Mouse (Mus musculus) CH12.LX (cell line): ENCODE data around the gene Kif6. TPM values are rescaled to one million over a fixed set of nuclear protein-coding genes. Genes with fewer than 3 reads are reported as not detected.

Experiments used
- DNase-seq: peaks from one replicate; pipeline ENCODE4 v3.0.0-alpha.2; 2013; ENCODE audit errors: extremely low read depth
- H3K27ac ChIP-seq: 2 replicates; pipeline ENCODE4 v1.5.1; 2012; ENCODE audit warnings: low read depth, mild to moderate bottlenecking, control low read depth, moderate library complexity; ENCODE audit not compliant: insufficient read depth
- H3K27me3 ChIP-seq: replicated peaks from 2 replicates; pipeline ENCODE3; 2012; ENCODE audit warnings: inconsistent platforms
- H3K36me3 ChIP-seq, 2 experiments: replicated peaks in 1 of 2; 2 replicates each; pipeline versions ENCODE3 to v1.6.1; 2012; ENCODE audit warnings: inconsistent platforms in 1 of 2, low read length in 1 of 2, mild to moderate bottlenecking in 1 of 2, mixed read lengths in 1 of 2, moderate library complexity in 1 of 2; ENCODE audit not compliant: control insufficient read depth in 1 of 2, insufficient read depth in 1 of 2
- H3K4me1 ChIP-seq, 2 experiments: 2 replicates each; pipeline ENCODE4 v1.6.1; 2012; ENCODE audit warnings: inconsistent platforms in 1 of 2, moderate library complexity in 1 of 2; ENCODE audit not compliant: insufficient read depth in 2 of 2, control insufficient read depth in 1 of 2
- H3K4me2 ChIP-seq: 2 replicates; pipeline ENCODE4 v1.6.1; 2012; ENCODE audit warnings: low read depth, mild to moderate bottlenecking, control low read depth; ENCODE audit not compliant: poor library complexity, insufficient read depth, severe bottlenecking
- H3K4me3 ChIP-seq, 3 experiments: fragments of 150-350 bp in 1 of 3; sonication (generic) in 1 of 3; replicated peaks in 1 of 3; 2 replicates each; pipeline versions ENCODE3 to v1.5.1; 2011 to 2012; ENCODE audit warnings: low read depth in 2 of 3, low read length in 2 of 3, mild to moderate bottlenecking in 2 of 3, moderate library complexity in 2 of 3, control low read depth in 1 of 3, improper control_type of control experiment in 1 of 3, inconsistent platforms in 1 of 3, mixed read lengths in 1 of 3; ENCODE audit not compliant: poor library complexity in 1 of 3
- H3K79me2 ChIP-seq: replicated peaks from 2 replicates; pipeline ENCODE4 v1.6.1; 2012; ENCODE audit warnings: mild to moderate bottlenecking, moderate library complexity; ENCODE audit not compliant: control insufficient read depth, poor library complexity, insufficient read depth, severe bottlenecking; ENCODE audit errors: extremely low read depth
- H3K9ac ChIP-seq: 2 replicates; pipeline ENCODE4 v1.6.1; 2012; ENCODE audit warnings: low read depth, mild to moderate bottlenecking, control low read depth, moderate library complexity; ENCODE audit not compliant: insufficient read depth
- H3K9me3 ChIP-seq: replicated peaks from 2 replicates; pipeline ENCODE3; 2012; ENCODE audit warnings: low read length, inconsistent platforms, mixed read lengths
- BHLHE40 ChIP-seq: IDR thresholded peaks from 2 replicates; pipeline ENCODE4 v1.6.1; 2011; ENCODE audit warnings: mild to moderate bottlenecking, low read depth, low read length, improper control_type of control experiment
- CHD2 ChIP-seq: IDR thresholded peaks from 2 replicates; pipeline ENCODE4 v1.6.1; 2011; ENCODE audit warnings: low read length, improper control_type of control experiment
- E2F4 ChIP-seq: IDR thresholded peaks from 2 replicates; pipeline ENCODE4 v1.6.1; 2011; ENCODE audit warnings: low read depth, low read length, improper control_type of control experiment; ENCODE audit not compliant: insufficient replicate concordance
- ELF1 ChIP-seq: IDR thresholded peaks from 2 replicates; pipeline ENCODE4 v1.6.1; 2014; ENCODE audit warnings: low read depth, mild to moderate bottlenecking, inconsistent platforms, low read length, improper control_type of control experiment
- EP300 ChIP-seq: IDR thresholded peaks from 2 replicates; pipeline ENCODE4 v1.6.1; 2011; ENCODE audit warnings: low read length, improper control_type of control experiment
- HCFC1 ChIP-seq: IDR thresholded peaks from 2 replicates; pipeline ENCODE4 v1.6.1; 2012; ENCODE audit warnings: low read depth, mild to moderate bottlenecking, inconsistent platforms, low read length, improper control_type of control experiment
- JUN ChIP-seq: IDR thresholded peaks from 2 replicates; pipeline ENCODE4 v1.6.1; 2011; ENCODE audit warnings: low read depth, mild to moderate bottlenecking, low read length, improper control_type of control experiment, moderate library complexity; ENCODE audit not compliant: insufficient read depth
- KAT2A ChIP-seq: IDR thresholded peaks from 2 replicates; pipeline ENCODE4 v1.6.1; 2012; ENCODE audit warnings: low read length, improper control_type of control experiment, inconsistent platforms; ENCODE audit not compliant: insufficient replicate concordance
- MAFK ChIP-seq: IDR thresholded peaks from 2 replicates; pipeline ENCODE4 v1.6.1; 2011; ENCODE audit warnings: low read length, improper control_type of control experiment; ENCODE audit not compliant: insufficient replicate concordance
- MAX ChIP-seq: IDR thresholded peaks from 2 replicates; pipeline ENCODE4 v1.6.1; 2011; ENCODE audit warnings: low read length, improper control_type of control experiment
- MAZ ChIP-seq: IDR thresholded peaks from 2 replicates; pipeline ENCODE4 v1.6.1; 2012; ENCODE audit warnings: low read depth, mild to moderate bottlenecking, inconsistent platforms, low read length, improper control_type of control experiment, moderate library complexity
- MEF2A ChIP-seq: IDR thresholded peaks from 2 replicates; pipeline ENCODE4 v1.6.1; 2014; ENCODE audit warnings: low read depth, mild to moderate bottlenecking, inconsistent platforms, low read length, improper control_type of control experiment, borderline replicate concordance
- MXI1 ChIP-seq: IDR thresholded peaks from 2 replicates; pipeline ENCODE4 v1.6.1; 2011; ENCODE audit warnings: mild to moderate bottlenecking, low read depth, low read length, improper control_type of control experiment
- MYC ChIP-seq: IDR thresholded peaks from 2 replicates; pipeline ENCODE4 v1.6.1; 2011; ENCODE audit warnings: low read depth, mild to moderate bottlenecking, improper control_type of control experiment, low read length
- NELFE ChIP-seq: IDR thresholded peaks from 2 replicates; pipeline ENCODE4 v1.6.1; 2011; ENCODE audit warnings: low read depth, low read length, improper control_type of control experiment
- NRF1 ChIP-seq: IDR thresholded peaks from 2 replicates; pipeline ENCODE4 v1.6.1; 2014; ENCODE audit warnings: low read depth, mild to moderate bottlenecking, inconsistent platforms, low read length, improper control_type of control experiment, moderate library complexity
- PAX5 ChIP-seq: IDR thresholded peaks from 2 replicates; pipeline ENCODE4 v1.6.1; 2012; ENCODE audit warnings: low read length, inconsistent platforms, mixed read lengths
- POLR2A ChIP-seq: IDR thresholded peaks from 2 replicates; pipeline ENCODE4 v1.6.1; 2011; ENCODE audit warnings: low read depth, mild to moderate bottlenecking, improper control_type of control experiment, low read length
- RAD21 ChIP-seq: IDR thresholded peaks from 2 replicates; pipeline ENCODE4 v1.6.1; 2011; ENCODE audit warnings: low read depth, mild to moderate bottlenecking, low read length, improper control_type of control experiment, moderate library complexity
- SMC3 ChIP-seq: IDR thresholded peaks from 2 replicates; pipeline ENCODE4 v1.6.1; 2011; ENCODE audit warnings: low read depth, low read length, improper control_type of control experiment
- TCF12 ChIP-seq: IDR thresholded peaks from 2 replicates; pipeline ENCODE4 v1.6.1; 2014; ENCODE audit warnings: low read depth, mild to moderate bottlenecking, inconsistent platforms, low read length, improper control_type of control experiment
- UBTF ChIP-seq: IDR thresholded peaks from 2 replicates; pipeline ENCODE4 v1.6.1; 2012; ENCODE audit warnings: low read depth, mild to moderate bottlenecking, inconsistent platforms, low read length, improper control_type of control experiment, moderate library complexity
- USF1 ChIP-seq: IDR thresholded peaks from 2 replicates; pipeline ENCODE4 v1.6.1; 2014; ENCODE audit warnings: low read depth, mild to moderate bottlenecking, inconsistent platforms, low read length, improper control_type of control experiment
- USF2 ChIP-seq: conservative IDR thresholded peaks from 2 replicates; pipeline ENCODE4 v1.6.1; 2011; ENCODE audit warnings: low read depth, low read length, improper control_type of control experiment
- ZC3H11A ChIP-seq: IDR thresholded peaks from 2 replicates; pipeline ENCODE4 v1.6.1; 2012; ENCODE audit warnings: low read depth, mild to moderate bottlenecking, inconsistent platforms, low read length, improper control_type of control experiment
- ZMIZ1 ChIP-seq: IDR thresholded peaks from 2 replicates; pipeline ENCODE4 v1.6.1; 2012; ENCODE audit warnings: low read depth, mild to moderate bottlenecking, inconsistent platforms, low read length, improper control_type of control experiment
- ZNF384 ChIP-seq: IDR thresholded peaks from 2 replicates; pipeline ENCODE4 v1.6.1; 2012; ENCODE audit warnings: low read depth, low read length, improper control_type of control experiment, inconsistent platforms
- dilution Hi-C: fragments of 300-500 bp; cut with MboI; formaldehyde crosslinking; loops from 2 replicates; pipeline ENCODE4 v1.14.3; 2020; ENCODE audit warnings: low sequenced_read_pairs; ENCODE audit not compliant: extremely low pct_unique_long_range_greater_than_20kb, extremely low pct_ligation_motif_present
- in situ Hi-C: fragments of 300-500 bp; cut with MboI; formaldehyde crosslinking; loops from 3 replicates; pipeline ENCODE4 v1.14.3; 2019; ENCODE audit warnings: low sequenced_read_pairs, low pct_ligation_motif_present, low pct_unique_long_range_greater_than_20kb, mixed read lengths
- polyA plus RNA-seq: library from polyadenylated mRNA; unstranded; fragments of >175 nt; gene quantifications from 2 replicates; pipeline ENCODE4 v1.2.1, GENCODE M21; 2012; ENCODE audit warnings: low read depth; ENCODE audit not compliant: insufficient read length
- total RNA-seq, 2 experiments: library from RNA; depleted of rRNA; stranded (reverse); fragments of 300-350 nt in 1 of 2; fragments of >200 nt in 1 of 2; gene quantifications; 2 replicates each; pipeline ENCODE4 v1.2.3; 2012 to 2014

Gene Kif6
- total and polyA plus RNA-seq, 3 experiments, result not detected

GRCm38 (mm10) chr17:49777115-49777839 is 162.3 kb downstream of the Kif6 start (continued):
- TF ChIP-seq SMC3 (no peak), KAT2A (no peak), ZMIZ1 (no peak), MEF2A (no peak), PAX5 (no peak), NELFE (no peak), EP300 (peak; percentile 86), MAX (0 out of 2 replicates have a peak, but pooled peaks have one; percentile 30), ZC3H11A (no peak), MXI1 (no peak), E2F4 (no peak), JUN (0 out of 2 replicates have a peak, but pooled peaks have one; percentile 10), MAFK (no peak), HCFC1 (no peak), MAZ (no peak), NRF1 (no peak), CHD2 (no peak), RAD21 (no peak), USF1 (no peak), UBTF (no peak), POLR2A (no peak), ZNF384 (no peak)

GRCm38 (mm10) chr17:49779066-49779465 is 164.1 kb downstream of the Kif6 start:
- H3K36me3 ChIP-seq, result no peaks in the 10 kb centered on the region
- no peaks in the 10 kb centered on the region for H3K27me3 ChIP-seq
- no peak overlapping the region for H3K4me3 ChIP-seq
- peaks cover 3 to 13% of the 10 kb centered on the region in 2 experiments for H3K4me1 ChIP-seq
- H3K79me2 ChIP-seq, result no peaks in the 10 kb centered on the region
- TF ChIP-seq USF2 (no peak), CHD2 (no peak), TCF12 (no peak), BHLHE40 (no peak), MEF2A (no peak), ELF1 (no peak), POLR2A (no peak), MYC (no peak), MAZ (no peak), USF1 (no peak), PAX5 (no peak)
- H3K9ac ChIP-seq, result no peak overlapping the region
- DNase-seq, result no peak
- dilution Hi-C loops, result no loop called here
- in situ Hi-C loops, result no loop called here
- H3K9me3 ChIP-seq, result no peaks in the 10 kb centered on the region
- H3K4me2 ChIP-seq, result no peak overlapping the region
- no peak overlapping the region for H3K27ac ChIP-seq
